Mouse (Mus musculus) frontal cortex, postnatal 25 days (tissue): ENCODE measurements at regions not wholly inside any gene's neighbourhood (a gene's known extent, or its start where the extent isn't known, plus 50 kb on each side); places are given as distances from the start of the nearest gene placed in this dataset.

Source experiments
- DNase-seq, 2 experiments: peaks; one replicate each; pipeline ENCODE4 v3.0.0; 2022; ENCODE audit warnings: low spot score in 2 of 2

GRCm38 (mm10) chr3:149360164-149360563, 369.8 kb upstream of the Adgrl2 start:
- DNase-seq = no peak

GRCm38 (mm10) chr3:149358570-149359193, 368.3 kb upstream of the Adgrl2 start:
- DNase-seq = no peak

- DNase-seq = no peak
Measured at GRCm38 (mm10) chr3:149357903-149358569, 367.7 kb upstream of the Adgrl2 start.

- DNase-seq = no peak
Measured at GRCm38 (mm10) chr3:149357121-149357520, 366.8 kb upstream of the Adgrl2 start.

- no peak for DNase-seq
Measured at GRCm38 (mm10) chr3:149355362-149355761, 365.0 kb upstream of the Adgrl2 start.

GRCm38 (mm10) chr3:149353958-149354357, 363.6 kb upstream of the Adgrl2 start:
- no peak for DNase-seq

GRCm38 (mm10) chr3:149352546-149352945, 362.2 kb upstream of the Adgrl2 start:
- no peak for DNase-seq

- no peak for DNase-seq
Measured at GRCm38 (mm10) chr3:149349731-149350130, 359.4 kb upstream of the Adgrl2 start.

- DNase-seq = peak in 1 of 2 experiments; percentile 20
Measured at GRCm38 (mm10) chr3:149349211-149349697, 358.9 kb upstream of the Adgrl2 start.

GRCm38 (mm10) chr3:149348459-149348971, 358.2 kb upstream of the Adgrl2 start:
- DNase-seq = no peak

- DNase-seq = no peak
Measured at GRCm38 (mm10) chr3:149347241-149347992, 357.1 kb upstream of the Adgrl2 start.

GRCm38 (mm10) chr3:149342511-149342910, 352.2 kb upstream of the Adgrl2 start:
- DNase-seq = no peak

- no peak for DNase-seq
Measured at GRCm38 (mm10) chr3:149339374-149339753, 349.0 kb upstream of the Adgrl2 start.

GRCm38 (mm10) chr3:149338684-149339373, 348.5 kb upstream of the Adgrl2 start:
- DNase-seq = no peak

GRCm38 (mm10) chr3:149335259-149335658, 344.9 kb upstream of the Adgrl2 start:
- no peak for DNase-seq

- no peak for DNase-seq
Measured at GRCm38 (mm10) chr3:149333607-149334006, 343.3 kb upstream of the Adgrl2 start.

- DNase-seq = no peak
Measured at GRCm38 (mm10) chr3:149333131-149333530, 342.8 kb upstream of the Adgrl2 start.

- DNase-seq = no peak
Measured at GRCm38 (mm10) chr3:149332105-149332504, 341.8 kb upstream of the Adgrl2 start.

- DNase-seq = no peak
Measured at GRCm38 (mm10) chr3:149331251-149331960, 341.1 kb upstream of the Adgrl2 start.

- no peak for DNase-seq
Measured at GRCm38 (mm10) chr3:149330716-149331115, 340.4 kb upstream of the Adgrl2 start.

- no peak for DNase-seq
Measured at GRCm38 (mm10) chr3:149330041-149330440, 339.7 kb upstream of the Adgrl2 start.
